Mouse (Mus musculus) heart, postnatal 0 days (tissue): ENCODE results near the gene Negr1.

Source experiments
- CTCF ChIP-seq: IDR thresholded peaks from 2 replicates; pipeline ENCODE4 v1.5.1; 2016; ENCODE audit warnings: antibody characterized with exemption, control low read depth, low read depth
- EP300 ChIP-seq: IDR thresholded peaks from 2 replicates; pipeline ENCODE4 v1.6.1; 2016; ENCODE audit warnings: antibody characterized with exemption, low read depth

DNA sequence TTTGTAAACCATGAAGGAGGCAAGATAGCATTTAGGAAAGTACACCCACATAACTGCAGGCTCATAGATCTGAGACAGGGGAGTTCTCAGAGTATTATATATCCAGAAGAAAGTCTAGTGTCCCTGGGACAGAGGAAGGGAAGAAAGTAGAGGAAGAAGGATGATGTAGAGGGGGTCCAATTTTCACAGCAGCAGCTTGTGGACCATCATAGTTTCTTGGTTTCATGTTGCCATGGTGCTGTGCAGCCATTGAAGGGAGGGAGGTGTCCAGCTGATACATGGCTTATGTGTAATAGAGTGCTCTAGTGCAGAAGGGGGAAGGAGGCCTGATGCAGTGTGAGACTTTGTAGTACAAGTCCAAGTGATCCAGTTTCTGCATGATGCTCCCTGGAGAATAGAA lies 359.8 kb downstream of the Negr1 start:
- no peak for TF ChIP-seq EP300
- TF ChIP-seq CTCF, result no peak
